Mouse (Mus musculus): ENCODE data around the gene Zfp622. TPM values are rescaled to one million over a fixed set of nuclear protein-coding genes. Genes with fewer than 3 reads are reported as not detected.

Zfp622 gene
- polyA plus RNA-seq, 1 experiment from 2014 or later = 31.1 TPM

DNA sequence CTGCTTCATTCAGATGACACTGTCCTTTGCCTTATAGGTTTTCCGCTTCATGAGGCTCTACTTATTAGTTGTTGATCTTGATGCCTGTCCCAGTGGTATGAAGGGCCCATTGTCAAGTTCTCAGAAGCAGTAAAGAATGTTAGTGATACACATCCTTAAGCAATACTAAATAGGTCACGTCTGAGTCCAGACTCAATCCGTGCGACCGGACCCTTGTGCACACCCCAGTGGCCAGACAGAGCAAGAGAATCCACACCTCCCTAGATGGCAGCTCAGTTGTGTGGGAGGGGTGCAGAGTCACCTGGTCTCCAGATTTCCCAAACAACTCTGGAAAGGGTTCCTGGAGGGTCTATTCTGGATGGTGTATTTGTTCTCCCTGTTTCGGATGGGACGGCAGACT lies 37.7 kb upstream of the Zfp622 start:
- Histone ChIP-seq H3K4me3 (ENCODE audit: low read length) (no peak overlapping the region), H3K4me2 (ENCODE audit: low read length) (no peak overlapping the region), H3K9ac (ENCODE audit: low read depth, low read length) (no peak overlapping the region), H3K9me3 (ENCODE audit: control insufficient read depth, low read length) (no peaks in the 10 kb centered on the region), H3K27me3 (replicated peaks; ENCODE audit: control insufficient read depth, insufficient read depth, low read length) (no peaks in the 10 kb centered on the region), H3K36me3 (ENCODE audit: control insufficient read depth, insufficient read depth, low read length) (no peaks in the 10 kb centered on the region), H3K27ac (ENCODE audit: low read depth, low read length) (no peak overlapping the region), H3K4me1 (ENCODE audit: control insufficient read depth, insufficient read depth, low read depth, low read length) (no peaks in the 10 kb centered on the region)
- ATAC-seq = no peak
- 89% methylated on average over 7 of the region's 7 CpGs for WGBS

DNA sequence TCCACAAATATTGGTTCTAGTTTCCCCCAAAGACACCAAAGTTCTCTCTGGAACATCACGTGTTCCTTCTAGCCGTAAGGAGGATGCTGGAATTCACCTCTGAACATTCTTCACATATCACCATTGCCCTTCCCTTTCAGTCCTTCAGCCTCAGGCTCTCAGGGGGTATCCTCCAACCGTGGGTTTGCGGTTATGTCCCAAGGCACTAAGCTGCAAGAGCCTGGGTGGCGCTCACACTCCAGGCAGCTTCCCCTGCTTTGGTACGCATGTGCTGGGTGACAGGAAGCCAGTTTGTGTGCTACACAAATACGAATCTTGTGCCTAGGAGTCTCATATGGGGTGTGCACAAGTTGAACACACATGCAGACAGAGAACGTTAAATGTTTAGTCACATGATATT lies 36.8 kb upstream of the Zfp622 start:
- Histone ChIP-seq H3K9me3 (ENCODE audit: control insufficient read depth, low read length) (no peaks in the 10 kb centered on the region), H3K4me2 (ENCODE audit: low read length) (no peak overlapping the region), H3K36me3 (ENCODE audit: control insufficient read depth, insufficient read depth, low read length) (no peaks in the 10 kb centered on the region), H3K4me1 (ENCODE audit: control insufficient read depth, insufficient read depth, low read depth, low read length) (no peaks in the 10 kb centered on the region), H3K4me3 (ENCODE audit: low read length) (no peak overlapping the region), H3K9ac (ENCODE audit: low read depth, low read length) (no peak overlapping the region), H3K27ac (ENCODE audit: low read depth, low read length) (no peak overlapping the region), H3K27me3 (replicated peaks; ENCODE audit: control insufficient read depth, insufficient read depth, low read length) (no peaks in the 10 kb centered on the region)
- ATAC-seq = no peak
- WGBS = 85% methylated on average over 8 of the region's 8 CpGs

DNA sequence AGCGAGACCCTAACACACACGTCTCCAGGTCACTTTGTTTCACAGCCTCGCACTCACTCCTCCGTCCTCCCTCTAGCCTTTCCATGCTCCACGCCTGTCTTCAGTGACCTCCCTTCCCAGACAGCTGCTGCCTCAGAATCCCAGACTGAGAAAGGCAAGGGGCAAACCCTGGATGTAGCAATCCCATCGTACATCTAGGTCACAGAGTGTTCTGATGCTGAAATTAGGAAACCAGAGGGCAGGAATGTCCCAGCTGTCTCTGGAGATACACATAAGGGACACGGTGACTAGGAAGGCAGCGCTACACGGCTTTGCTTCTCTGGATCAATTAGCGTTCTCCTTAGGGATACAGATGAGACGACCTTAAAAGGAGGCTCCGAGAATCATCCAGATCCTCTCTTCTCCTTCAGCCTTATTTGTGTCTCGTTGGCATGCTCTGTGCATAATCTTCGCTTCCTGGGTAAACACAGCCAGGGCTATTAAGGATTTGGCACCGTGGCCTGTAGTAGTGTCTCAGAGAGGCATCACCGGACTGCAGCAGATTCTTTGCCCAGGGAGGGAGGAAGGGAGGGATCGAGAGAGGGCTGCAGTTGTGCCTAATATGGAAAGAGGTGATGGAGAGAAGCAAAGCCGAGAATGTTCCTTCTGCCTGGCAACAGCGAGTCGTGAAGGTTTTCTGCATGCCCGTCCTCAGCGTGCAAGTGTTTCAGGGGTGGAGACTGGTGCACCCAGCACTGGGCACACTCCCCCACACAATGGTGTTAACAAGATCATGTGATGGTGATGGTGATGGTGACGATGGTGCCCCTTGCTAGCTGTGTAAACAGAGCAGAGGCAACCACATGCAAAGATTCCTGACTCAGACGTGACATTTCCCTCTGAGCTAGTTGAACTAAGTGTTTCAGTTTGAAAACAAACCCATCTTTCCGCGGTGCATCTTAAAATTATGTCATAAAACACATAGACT lies 35.6 kb upstream of the Zfp622 start:
- H3K9ac ChIP-seq (ENCODE audit: low read depth, low read length) = no peak overlapping the region
- H3K4me1 ChIP-seq (ENCODE audit: control insufficient read depth, insufficient read depth, low read depth, low read length) = no peaks in the 10 kb centered on the region
- no peaks in the 10 kb centered on the region for H3K27me3 ChIP-seq (replicated peaks; ENCODE audit: control insufficient read depth, insufficient read depth, low read length)
- WGBS = 78% methylated on average over 26 of the region's 26 CpGs
- H3K27ac ChIP-seq (ENCODE audit: low read depth, low read length) = no peak overlapping the region
- peak; percentile 61 for ATAC-seq
- no peak overlapping the region for H3K4me2 ChIP-seq (ENCODE audit: low read length)
- no peaks in the 10 kb centered on the region for H3K36me3 ChIP-seq (ENCODE audit: control insufficient read depth, insufficient read depth, low read length)
- H3K9me3 ChIP-seq (ENCODE audit: control insufficient read depth, low read length) = no peaks in the 10 kb centered on the region
- H3K4me3 ChIP-seq (ENCODE audit: low read length) = no peak overlapping the region

DNA sequence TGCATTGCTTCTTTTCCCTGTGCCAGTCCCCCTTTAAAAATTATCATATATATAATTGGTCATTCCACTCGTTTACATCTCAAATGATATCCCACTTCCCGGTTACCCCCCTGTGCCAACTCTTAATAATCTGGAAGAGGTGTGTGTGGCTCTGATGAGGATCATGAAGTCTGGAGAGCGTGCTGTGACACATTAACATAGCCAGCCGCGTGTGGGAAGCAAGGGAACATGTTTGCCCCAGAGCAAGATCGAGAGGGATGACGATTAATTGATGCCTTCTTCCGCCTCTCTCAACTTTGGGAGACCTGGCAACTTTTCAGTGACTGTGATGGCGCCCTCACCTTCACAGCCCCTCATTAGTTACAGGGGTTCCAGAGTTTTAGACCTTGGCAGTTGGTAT lies 34.5 kb upstream of the Zfp622 start:
- WGBS = 76% methylated on average over 9 of the region's 9 CpGs
- H3K36me3 ChIP-seq (ENCODE audit: control insufficient read depth, insufficient read depth, low read length) = no peaks in the 10 kb centered on the region
- no peaks in the 10 kb centered on the region for H3K27me3 ChIP-seq (replicated peaks; ENCODE audit: control insufficient read depth, insufficient read depth, low read length)
- no peak overlapping the region for H3K4me3 ChIP-seq (ENCODE audit: low read length)
- H3K4me1 ChIP-seq (ENCODE audit: control insufficient read depth, insufficient read depth, low read depth, low read length) = peaks cover 2% of the 10 kb centered on the region
- no peaks in the 10 kb centered on the region for H3K9me3 ChIP-seq (ENCODE audit: control insufficient read depth, low read length)
- H3K9ac ChIP-seq (ENCODE audit: low read depth, low read length) = no peak overlapping the region
- no peak overlapping the region for H3K4me2 ChIP-seq (ENCODE audit: low read length)
- no peak overlapping the region for H3K27ac ChIP-seq (ENCODE audit: low read depth, low read length)
- ATAC-seq = no peak

DNA sequence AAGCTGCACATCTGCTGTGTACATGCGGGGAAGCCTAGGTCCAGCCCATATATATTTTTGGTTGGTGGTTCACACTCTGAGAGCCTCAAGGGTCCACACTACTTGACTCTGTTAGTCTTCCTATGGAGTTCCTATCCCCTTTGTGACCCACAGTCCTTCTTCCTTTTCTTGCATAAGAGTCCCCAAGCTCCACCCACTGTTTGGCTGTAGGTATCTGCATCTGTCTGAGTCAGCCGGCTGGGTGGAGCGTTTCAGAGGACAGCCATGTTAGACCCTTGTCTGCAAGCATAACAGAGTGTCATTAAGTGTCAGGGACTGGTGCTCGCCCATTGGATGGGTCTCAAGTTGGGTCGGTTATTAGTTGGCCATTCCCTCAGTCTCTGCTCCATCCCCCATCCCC lies 33.6 kb upstream of the Zfp622 start:
- no peaks in the 10 kb centered on the region for H3K36me3 ChIP-seq (ENCODE audit: control insufficient read depth, insufficient read depth, low read length)
- 84% methylated on average over 5 of the region's 5 CpGs for WGBS

DNA sequence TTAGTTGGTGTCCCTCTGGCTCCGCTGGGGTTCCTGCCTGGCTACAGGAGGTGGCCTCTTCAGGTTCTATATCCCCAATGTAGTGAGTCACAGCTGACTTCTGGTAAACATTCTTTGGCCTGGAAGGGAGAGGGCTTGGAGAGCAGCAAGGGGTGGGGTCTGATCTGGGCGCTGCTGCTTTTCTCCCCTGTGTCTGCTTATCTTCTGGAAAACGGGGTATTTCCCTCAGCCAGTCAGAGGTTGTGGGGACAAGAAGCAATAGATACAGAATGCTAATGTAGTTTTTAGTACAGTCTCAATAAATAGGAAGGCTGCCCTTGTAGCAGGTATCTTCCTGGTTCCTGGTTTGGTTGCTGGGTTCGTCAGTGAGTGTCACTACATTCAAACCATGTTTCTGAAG lies 33.1 kb upstream of the Zfp622 start:
- no peak overlapping the region for H3K4me3 ChIP-seq (ENCODE audit: low read length)

More for the DNA sequence above, 33.6 kb upstream of the Zfp622 start:
- Histone ChIP-seq H3K9me3 (ENCODE audit: control insufficient read depth, low read length) (no peaks in the 10 kb centered on the region), H3K4me2 (ENCODE audit: low read length) (no peak overlapping the region), H3K27me3 (replicated peaks; ENCODE audit: control insufficient read depth, insufficient read depth, low read length) (no peaks in the 10 kb centered on the region), H3K27ac (ENCODE audit: low read depth, low read length) (no peak overlapping the region), H3K4me3 (ENCODE audit: low read length) (no peak overlapping the region), H3K9ac (ENCODE audit: low read depth, low read length) (no peak overlapping the region), H3K4me1 (ENCODE audit: control insufficient read depth, insufficient read depth, low read depth, low read length) (peaks cover 4% of the 10 kb centered on the region)
- ATAC-seq = no peak

DNA sequence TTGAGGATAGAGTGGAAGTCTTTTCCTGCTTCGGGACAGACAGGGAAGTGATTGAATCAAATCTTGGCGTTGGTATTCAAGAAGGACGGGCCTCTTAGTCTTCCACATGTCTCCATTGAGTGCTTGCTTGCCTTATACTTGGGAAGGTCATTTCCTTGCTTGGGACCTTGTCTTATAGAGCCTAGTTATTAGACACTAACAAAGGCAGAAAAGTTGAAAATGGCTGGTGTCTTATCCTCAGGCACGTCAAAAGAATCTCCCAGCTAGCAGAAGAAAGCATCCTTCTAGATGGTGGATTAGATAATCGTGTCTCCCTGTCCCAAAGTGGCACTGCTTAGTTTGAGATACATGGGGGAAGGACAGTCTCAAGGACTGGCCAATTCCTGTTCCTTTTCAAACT lies 28.2 kb upstream of the Zfp622 start:
- no peaks in the 10 kb centered on the region for H3K9me3 ChIP-seq (ENCODE audit: control insufficient read depth, low read length)
- H3K9ac ChIP-seq (ENCODE audit: low read depth, low read length) = no peak overlapping the region
- H3K4me3 ChIP-seq (ENCODE audit: low read length) = no peak overlapping the region
- peaks cover 4% of the 10 kb centered on the region for H3K4me1 ChIP-seq (ENCODE audit: control insufficient read depth, insufficient read depth, low read depth, low read length)
- H3K36me3 ChIP-seq (ENCODE audit: control insufficient read depth, insufficient read depth, low read length) = no peaks in the 10 kb centered on the region
- WGBS = 82% methylated on average over 5 of the region's 5 CpGs
- no peak overlapping the region for H3K27ac ChIP-seq (ENCODE audit: low read depth, low read length)
- H3K4me2 ChIP-seq (ENCODE audit: low read length) = no peak overlapping the region
- H3K27me3 ChIP-seq (replicated peaks; ENCODE audit: control insufficient read depth, insufficient read depth, low read length) = no peaks in the 10 kb centered on the region
- 0 out of 2 replicates have a peak, but pooled peaks have one; percentile 1 for ATAC-seq

More for the DNA sequence above, 33.1 kb upstream of the Zfp622 start:
- Histone ChIP-seq H3K4me2 (ENCODE audit: low read length) (no peak overlapping the region), H3K9ac (ENCODE audit: low read depth, low read length) (no peak overlapping the region), H3K36me3 (ENCODE audit: control insufficient read depth, insufficient read depth, low read length) (no peaks in the 10 kb centered on the region), H3K27ac (ENCODE audit: low read depth, low read length) (no peak overlapping the region), H3K27me3 (replicated peaks; ENCODE audit: control insufficient read depth, insufficient read depth, low read length) (no peaks in the 10 kb centered on the region), H3K4me1 (ENCODE audit: control insufficient read depth, insufficient read depth, low read depth, low read length) (peaks cover 4% of the 10 kb centered on the region), H3K9me3 (ENCODE audit: control insufficient read depth, low read length) (no peaks in the 10 kb centered on the region)
- ATAC-seq = no peak
- 80% methylated on average over 4 of the region's 4 CpGs for WGBS

DNA sequence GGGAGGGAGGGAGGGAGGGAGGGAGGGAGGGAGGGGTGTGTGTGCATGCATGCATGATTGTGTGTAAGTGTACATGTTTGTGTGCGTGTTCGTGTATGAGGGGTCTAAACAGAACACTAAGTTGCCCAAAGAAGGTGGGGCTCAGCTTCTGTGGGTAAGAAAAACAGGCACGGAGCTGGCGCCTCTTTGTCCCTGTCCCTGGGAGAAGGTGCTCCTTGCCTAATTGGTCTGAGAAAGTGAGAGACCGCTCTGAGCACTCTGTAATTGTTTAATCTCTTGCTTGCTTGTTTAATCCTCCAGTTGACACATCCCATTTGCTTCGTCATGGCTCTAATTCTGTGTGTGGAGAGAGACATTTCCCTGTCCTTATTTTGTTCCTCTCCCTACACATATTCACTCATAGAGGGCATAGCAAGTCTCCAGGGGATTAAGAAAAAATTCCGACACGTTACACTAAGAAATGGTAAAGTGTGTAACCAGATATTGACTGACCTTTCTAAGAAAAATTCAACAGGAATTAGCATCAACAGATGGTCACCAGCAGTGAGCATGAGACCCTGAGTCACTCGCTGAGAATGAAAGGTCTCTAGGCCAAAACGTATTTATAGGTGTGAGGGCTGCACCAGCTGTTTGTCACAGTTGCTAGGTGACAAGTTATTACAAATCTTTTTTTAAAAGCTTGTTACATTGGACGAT lies 27.6 kb upstream of the Zfp622 start:
- Histone ChIP-seq H3K4me2 (ENCODE audit: low read length) (no peak overlapping the region), H3K36me3 (ENCODE audit: control insufficient read depth, insufficient read depth, low read length) (no peaks in the 10 kb centered on the region), H3K27ac (ENCODE audit: low read depth, low read length) (no peak overlapping the region), H3K27me3 (replicated peaks; ENCODE audit: control insufficient read depth, insufficient read depth, low read length) (no peaks in the 10 kb centered on the region), H3K4me3 (ENCODE audit: low read length) (no peak overlapping the region), H3K9ac (ENCODE audit: low read depth, low read length) (no peak overlapping the region), H3K4me1 (ENCODE audit: control insufficient read depth, insufficient read depth, low read depth, low read length) (peaks cover 4% of the 10 kb centered on the region), H3K9me3 (ENCODE audit: control insufficient read depth, low read length) (no peaks in the 10 kb centered on the region)
- ATAC-seq = peak; percentile 31; the same call in 1 of the 2 replicates
- 55% methylated on average over 11 of the region's 11 CpGs for WGBS

DNA sequence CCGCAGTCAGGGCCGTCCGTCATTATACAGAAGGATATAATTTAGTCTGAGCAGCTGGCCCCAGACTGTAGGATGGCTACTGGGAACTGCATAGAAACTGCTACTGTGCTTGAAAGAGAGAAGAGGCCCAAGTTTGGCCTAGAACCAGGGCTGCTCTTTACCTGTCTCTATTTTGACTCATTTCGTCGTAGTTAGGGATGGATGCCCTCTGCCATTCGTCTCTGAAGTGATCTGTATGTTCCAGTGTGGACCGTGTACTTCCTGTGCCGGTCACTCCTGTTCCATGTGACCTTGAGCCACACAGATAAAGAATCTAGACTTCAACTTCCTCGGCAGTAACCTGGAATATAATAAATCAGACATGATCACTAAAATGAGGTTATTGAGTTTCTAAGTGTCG lies 26.5 kb upstream of the Zfp622 start:
- Histone ChIP-seq H3K4me3 (ENCODE audit: low read length) (no peak overlapping the region), H3K4me1 (ENCODE audit: control insufficient read depth, insufficient read depth, low read depth, low read length) (peaks cover 4% of the 10 kb centered on the region), H3K4me2 (ENCODE audit: low read length) (no peak overlapping the region), H3K27me3 (replicated peaks; ENCODE audit: control insufficient read depth, insufficient read depth, low read length) (no peaks in the 10 kb centered on the region), H3K36me3 (ENCODE audit: control insufficient read depth, insufficient read depth, low read length) (no peaks in the 10 kb centered on the region), H3K9ac (ENCODE audit: low read depth, low read length) (no peak overlapping the region; the same call in 1 of the 2 replicates), H3K9me3 (ENCODE audit: control insufficient read depth, low read length) (no peaks in the 10 kb centered on the region), H3K27ac (ENCODE audit: low read depth, low read length) (no peak overlapping the region)
- ATAC-seq = no peak
- 88% methylated on average over 10 of the region's 10 CpGs for WGBS

Measured in hindbrain, embryonic 16.5 days (tissue).